Mouse (Mus musculus): ENCODE measurements around the gene Serf1.

GRCm38 (mm10) chr13:100125258-100125643 is 17.4 kb downstream of the Serf1 start:
- TF ChIP-seq CTCF (IDR thresholded peaks at IDR 0.05; ENCODE audit: extremely low read depth, insufficient read depth, insufficient read length, insufficient replicate concordance) (no peak), POLR2A (IDR thresholded peaks at IDR 0.05; ENCODE audit: low read depth, low read length) (no peak)

Data from spleen, adult 2 months (tissue).